Mouse (Mus musculus) urinary bladder, adult 2 months (tissue): Measurements from ENCODE around the gene Fnbp1. TPM values are rescaled to one million over a fixed set of nuclear protein-coding genes. Genes with fewer than 3 reads are reported as not detected.

Experiments used
- DNase-seq: peaks from one replicate; pipeline ENCODE4 v3.0.0; 2022; ENCODE audit warnings: low spot score
- polyA plus RNA-seq: library from polyadenylated mRNA; depleted of rRNA; stranded (reverse); fragments of >200 nt; gene quantifications from 2 replicates; pipeline ENCODE4 v1.2.3, GENCODE M21; 2012

Gene Fnbp1
- polyA plus RNA-seq, 1 experiment, result 167 TPM

- no peak for DNase-seq
Observed at GRCm38 (mm10) chr2:31067696-31068245, 74.0 kb downstream of the Fnbp1 start.

GRCm38 (mm10) chr2:31067059-31067595 is 74.7 kb downstream of the Fnbp1 start:
- DNase-seq, result no peak

- DNase-seq, result no peak
Observed at GRCm38 (mm10) chr2:31066019-31066789, 75.6 kb downstream of the Fnbp1 start.

GRCm38 (mm10) chr2:31061868-31062628 is 79.8 kb downstream of the Fnbp1 start:
- no peak for DNase-seq

- DNase-seq, result no peak
Observed at GRCm38 (mm10) chr2:31060787-31061730, 80.7 kb downstream of the Fnbp1 start.

- no peak for DNase-seq
Observed at GRCm38 (mm10) chr2:31060271-31060670, 81.5 kb downstream of the Fnbp1 start.

- no peak for DNase-seq
Observed at GRCm38 (mm10) chr2:31058443-31058842, 83.4 kb downstream of the Fnbp1 start.

GRCm38 (mm10) chr2:31057549-31058177 is 84.1 kb downstream of the Fnbp1 start:
- DNase-seq, result no peak

- DNase-seq, result no peak
Observed at GRCm38 (mm10) chr2:31056070-31056469, 85.7 kb downstream of the Fnbp1 start.

GRCm38 (mm10) chr2:31053851-31054340 is 87.9 kb downstream of the Fnbp1 start:
- no peak for DNase-seq

- no peak for DNase-seq
Observed at GRCm38 (mm10) chr2:31053426-31053825, 88.4 kb downstream of the Fnbp1 start.

- no peak for DNase-seq
Observed at GRCm38 (mm10) chr2:31052441-31052840, 89.4 kb downstream of the Fnbp1 start.

- DNase-seq, result no peak
Observed at GRCm38 (mm10) chr2:31048037-31048436, 93.8 kb downstream of the Fnbp1 start.

- DNase-seq, result no peak
Observed at GRCm38 (mm10) chr2:31043856-31044255, 98.0 kb downstream of the Fnbp1 start.

- no peak for DNase-seq
Observed at GRCm38 (mm10) chr2:31042881-31043280, 98.9 kb downstream of the Fnbp1 start.

GRCm38 (mm10) chr2:31041386-31041785 is 100.4 kb downstream of the Fnbp1 start:
- no peak for DNase-seq

- DNase-seq, result no peak
Observed at GRCm38 (mm10) chr2:31040487-31040886, 101.3 kb downstream of the Fnbp1 start.

- DNase-seq, result no peak
Observed at GRCm38 (mm10) chr2:31040043-31040442, 101.8 kb downstream of the Fnbp1 start.

- no peak for DNase-seq
Observed at GRCm38 (mm10) chr2:31036811-31037210, 105.0 kb downstream of the Fnbp1 start.

GRCm38 (mm10) chr2:31031972-31032371 is 109.8 kb downstream of the Fnbp1 start:
- DNase-seq, result no peak

- DNase-seq, result no peak
Observed at GRCm38 (mm10) chr2:31026642-31027041, 115.2 kb downstream of the Fnbp1 start.
